Mouse (Mus musculus) ES-Bruce4 (cell line): ENCODE data around the gene Wnk2. TPM values are rescaled to one million over a fixed set of nuclear protein-coding genes. Genes with fewer than 3 reads are reported as not detected.

ENCODE experiments used
- H3K27ac ChIP-seq: 2 replicates; pipeline ENCODE4 v1.5.1; 2012; ENCODE audit warnings: low read length, inconsistent platforms; ENCODE audit not compliant: insufficient read depth
- H3K27me3 ChIP-seq: 2 replicates; pipeline ENCODE4 v1.6.1; 2012; ENCODE audit warnings: mild to moderate bottlenecking, low read length, inconsistent platforms; ENCODE audit not compliant: control insufficient read depth, poor library complexity, insufficient read depth, severe bottlenecking
- H3K36me3 ChIP-seq: 2 replicates; pipeline ENCODE4 v1.6.1; 2012; ENCODE audit warnings: inconsistent platforms, mild to moderate bottlenecking, low read length, moderate library complexity; ENCODE audit not compliant: control insufficient read depth, poor library complexity, insufficient read depth, severe bottlenecking
- H3K4me1 ChIP-seq: one replicate; pipeline ENCODE4 v1.8.1; 2011; ENCODE audit warnings: low read length; ENCODE audit not compliant: control insufficient read depth, insufficient read depth
- H3K4me3 ChIP-seq: 2 replicates; pipeline ENCODE4 v1.5.1; 2011; ENCODE audit warnings: low read depth, mild to moderate bottlenecking, low read length
- H3K9ac ChIP-seq: 2 replicates; pipeline ENCODE4 v1.6.1; 2012; ENCODE audit warnings: low read depth, mild to moderate bottlenecking, inconsistent platforms; ENCODE audit not compliant: poor library complexity, severe bottlenecking
- H3K9me3 ChIP-seq: replicated peaks from 2 replicates; pipeline ENCODE4 v1.6.1; 2012; ENCODE audit warnings: mild to moderate bottlenecking, low read length, inconsistent platforms; ENCODE audit not compliant: control insufficient read depth, poor library complexity, insufficient read depth, severe bottlenecking
- CTCF ChIP-seq: IDR thresholded peaks from one replicate; pipeline ENCODE4 v1.8.1; 2011; ENCODE audit warnings: low read depth, low read length
- EP300 ChIP-seq: IDR thresholded peaks from 2 replicates; pipeline ENCODE4 v1.6.1; 2011; ENCODE audit warnings: low read depth, low read length; ENCODE audit not compliant: insufficient read depth
- POLR2A ChIP-seq: IDR thresholded peaks from one replicate; pipeline ENCODE4 v1.8.1; 2011; ENCODE audit warnings: low read length; ENCODE audit not compliant: insufficient read depth
- polyA plus RNA-seq: library from polyadenylated mRNA; stranded (reverse); fragments of >200 nt; gene quantifications from 2 replicates; pipeline ENCODE4 v1.2.4, GENCODE M21; 2011; ENCODE audit warnings: low read depth; ENCODE audit not compliant: missing spikeins, insufficient read depth, insufficient read length

The Wnk2 gene
- polyA plus RNA-seq, 1 experiment, result 7.9 TPM

GRCm38 (mm10) chr13:49148687-49149086, 873 bp upstream of the Wnk2 start:
- TF ChIP-seq EP300, result no peak
- no peak for TF ChIP-seq POLR2A
- no peak for TF ChIP-seq CTCF
- Histone ChIP-seq H3K27ac (no peak overlapping the region), H3K4me3 (no peak overlapping the region), H3K36me3 (no peaks in the 10 kb centered on the region), H3K27me3 (peaks cover 9% of the 10 kb centered on the region), H3K9ac (no peak overlapping the region), H3K9me3 (no peaks in the 10 kb centered on the region), H3K4me1 (no peaks in the 10 kb centered on the region)

- peaks cover 9% of the 10 kb centered on the region for H3K27me3 ChIP-seq
- no peak overlapping the region for H3K27ac ChIP-seq
- peak overlapping the region; percentile 84 for H3K4me3 ChIP-seq
- no peaks in the 10 kb centered on the region for H3K36me3 ChIP-seq
- no peaks in the 10 kb centered on the region for H3K4me1 ChIP-seq
- H3K9ac ChIP-seq, result peak overlapping the region; percentile 68
- TF ChIP-seq POLR2A (no peak), CTCF (no peak)
- no peaks in the 10 kb centered on the region for H3K9me3 ChIP-seq
These were observed 582 bp downstream of the Wnk2 start for GRCm38 (mm10) chr13:49147007-49147857.

DNA sequence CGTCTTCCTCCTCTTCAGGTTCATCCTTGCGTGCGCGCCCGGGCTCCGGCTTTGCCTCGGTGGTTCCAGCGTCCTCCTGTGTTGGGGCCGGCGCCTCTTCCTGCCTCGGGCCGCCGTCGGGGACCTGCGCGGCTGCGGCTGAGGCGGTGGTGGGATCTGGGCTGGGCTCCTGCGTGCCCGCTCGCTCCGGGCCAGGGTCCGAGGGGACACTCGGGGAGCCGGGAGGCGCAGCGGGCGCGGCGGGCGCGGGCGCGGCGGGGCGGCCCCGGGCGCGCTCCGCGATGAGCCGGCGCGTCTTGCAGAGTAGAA, 1.2 kb downstream of the Wnk2 start:
- peak overlapping the region; percentile 84 for H3K4me3 ChIP-seq
- H3K4me1 ChIP-seq, result no peaks in the 10 kb centered on the region
- H3K9me3 ChIP-seq, result no peaks in the 10 kb centered on the region
- no peaks in the 10 kb centered on the region for H3K36me3 ChIP-seq
- peak overlapping the region; percentile 68 for H3K9ac ChIP-seq
- peaks cover 9% of the 10 kb centered on the region for H3K27me3 ChIP-seq
- no peak for TF ChIP-seq CTCF
- no peak overlapping the region for H3K27ac ChIP-seq

DNA sequence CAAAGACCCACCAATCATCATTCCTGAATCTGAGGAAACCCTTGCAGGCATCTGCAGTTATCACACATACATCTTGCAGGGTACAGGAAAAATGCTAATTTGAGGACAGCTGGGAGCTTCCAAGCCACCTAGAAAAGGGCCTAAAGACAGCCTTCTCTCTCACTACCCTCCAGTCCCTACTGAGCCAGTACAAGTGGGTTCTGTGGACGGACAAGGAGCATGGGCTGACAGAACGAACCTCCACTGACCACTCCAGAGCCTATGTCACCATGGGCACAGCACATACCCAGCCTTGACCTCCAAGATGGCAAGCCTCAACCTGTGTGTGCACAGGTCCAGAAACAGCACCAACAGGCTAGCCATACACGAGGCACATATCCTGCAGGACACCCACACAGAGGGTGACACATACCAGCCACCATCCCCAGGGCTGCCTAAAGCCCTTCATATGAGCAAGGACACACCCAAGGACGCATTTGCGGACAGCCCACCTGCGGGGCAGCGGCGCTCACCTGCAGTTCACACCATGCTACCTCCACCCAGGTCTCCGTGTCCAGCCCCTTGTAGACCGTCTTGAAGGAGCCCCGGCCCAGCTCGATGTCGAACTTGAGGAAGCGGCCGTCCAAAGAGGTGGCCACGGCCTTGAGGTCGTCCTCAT, 1.6 kb downstream of the Wnk2 start:
- Histone ChIP-seq H3K27me3 (peaks cover 9% of the 10 kb centered on the region), H3K4me3 (peak overlapping the region; percentile 23), H3K4me1 (no peaks in the 10 kb centered on the region), H3K36me3 (no peaks in the 10 kb centered on the region), H3K27ac (no peak overlapping the region), H3K9ac (peak overlapping the region; percentile 68; the same call in 1 of the 2 replicates), H3K9me3 (no peaks in the 10 kb centered on the region)
- TF ChIP-seq CTCF (no peak), POLR2A (no peak), EP300 (no peak)

DNA sequence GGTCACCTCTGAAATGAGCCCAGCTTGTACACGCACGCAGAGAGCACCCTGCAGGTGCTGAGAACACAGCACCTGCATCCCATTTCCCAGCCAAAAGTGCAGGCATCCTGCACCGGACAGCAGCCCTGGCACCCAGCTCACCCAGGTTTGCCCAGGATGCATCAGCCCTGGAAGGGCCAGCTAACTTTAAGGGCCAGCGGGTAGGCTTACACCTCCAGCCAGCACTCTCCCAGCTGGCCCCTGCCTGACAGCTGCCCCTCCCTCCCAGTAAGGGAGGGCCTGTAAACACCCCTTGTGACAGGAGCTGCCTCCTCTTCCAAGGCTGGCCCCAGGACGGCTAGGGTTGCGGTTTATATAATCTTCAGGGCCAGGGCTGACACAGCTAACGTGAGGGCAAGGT, 2.4 kb downstream of the Wnk2 start:
- Histone ChIP-seq H3K27ac (no peak overlapping the region), H3K27me3 (peaks cover 9% of the 10 kb centered on the region), H3K9me3 (no peaks in the 10 kb centered on the region), H3K9ac (no peak overlapping the region), H3K4me1 (no peaks in the 10 kb centered on the region), H3K4me3 (no peak overlapping the region), H3K36me3 (no peaks in the 10 kb centered on the region)
- TF ChIP-seq CTCF (no peak), POLR2A (no peak), EP300 (no peak)

DNA sequence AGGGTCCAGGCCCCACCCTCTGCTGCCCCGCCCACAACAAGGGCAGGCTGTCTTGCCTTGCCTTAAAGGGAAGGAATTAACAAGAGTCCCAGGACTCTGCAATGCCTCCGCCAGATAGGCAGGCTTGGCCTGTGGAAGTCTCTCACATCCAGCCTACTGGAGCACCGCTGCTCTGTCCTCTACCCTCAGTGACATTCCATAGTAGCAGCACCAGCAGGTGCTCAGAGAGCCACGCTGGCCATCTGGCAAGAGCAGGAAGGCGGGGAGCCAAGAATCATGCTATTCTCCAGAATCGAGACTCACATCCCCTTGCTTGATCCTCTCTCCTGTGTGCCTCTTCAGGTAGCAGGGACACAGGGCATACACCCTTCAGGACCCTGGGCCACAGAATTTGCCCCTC, 3.4 kb downstream of the Wnk2 start:
- Histone ChIP-seq H3K9me3 (no peaks in the 10 kb centered on the region), H3K4me1 (no peaks in the 10 kb centered on the region), H3K27me3 (peaks cover 9% of the 10 kb centered on the region), H3K4me3 (no peak overlapping the region), H3K36me3 (no peaks in the 10 kb centered on the region), H3K9ac (no peak overlapping the region), H3K27ac (no peak overlapping the region)
- no peak for TF ChIP-seq EP300
- no peak for TF ChIP-seq CTCF
- TF ChIP-seq POLR2A, result no peak
